Mouse (Mus musculus): ENCODE data around the gene Taf15. TPM values are rescaled to one million over a fixed set of nuclear protein-coding genes. Genes with fewer than 3 reads are reported as not detected.

Taf15 gene
- total RNA-seq, 2 experiments from 2014 or later = 69.1 to 70.7 TPM

GRCm38 (mm10) chr11:83457257-83457656 lies 15.6 kb upstream of the Taf15 start:
- DNase-seq (ENCODE audit: low spot score in 2 of 2) = no peak

- DNase-seq (ENCODE audit: low spot score in 2 of 2) = no peak
Observed at GRCm38 (mm10) chr11:83457912-83458601, 14.8 kb upstream of the Taf15 start.

- no peak for DNase-seq (ENCODE audit: low spot score in 2 of 2)
Observed at GRCm38 (mm10) chr11:83461462-83462027, 11.3 kb upstream of the Taf15 start.

- no peak for DNase-seq (ENCODE audit: low spot score in 2 of 2)
Observed at GRCm38 (mm10) chr11:83462711-83463244, 10.1 kb upstream of the Taf15 start, which contains the start of gene Mmp28. Gene Mmp28, minus strand, starts transcription at chr11:83463071.

GRCm38 (mm10) chr11:83465976-83466375 lies 6.9 kb upstream of the Taf15 start:
- no peak for DNase-seq (ENCODE audit: low spot score in 2 of 2)

GRCm38 (mm10) chr11:83467120-83467652 lies 5.7 kb upstream of the Taf15 start:
- peak in 1 of 2 experiments; percentile 19 for DNase-seq (ENCODE audit: low spot score in 2 of 2)

GRCm38 (mm10) chr11:83468765-83469164 lies 4.1 kb upstream of the Taf15 start:
- peak in 1 of 2 experiments; percentile 27 for DNase-seq (ENCODE audit: low spot score in 2 of 2)

- DNase-seq (ENCODE audit: low spot score in 2 of 2) = no peak
Observed at GRCm38 (mm10) chr11:83471766-83472165, 1.1 kb upstream of the Taf15 start.

- DNase-seq (ENCODE audit: low spot score in 2 of 2) = no peak
Observed at GRCm38 (mm10) chr11:83473235-83474016, 540 bp downstream of the Taf15 start.

- no peak for DNase-seq (ENCODE audit: low spot score in 2 of 2)
Observed at GRCm38 (mm10) chr11:83491488-83491887, 18.6 kb downstream of the Taf15 start.

GRCm38 (mm10) chr11:83495571-83495970 lies 22.7 kb downstream of the Taf15 start:
- no peak for DNase-seq (ENCODE audit: low spot score in 2 of 2)

GRCm38 (mm10) chr11:83504308-83504707 lies 31.4 kb downstream of the Taf15 start:
- DNase-seq (ENCODE audit: low spot score in 2 of 2) = no peak

- no peak for DNase-seq (ENCODE audit: low spot score in 2 of 2)
Observed at GRCm38 (mm10) chr11:83509521-83509920, 36.6 kb downstream of the Taf15 start.

GRCm38 (mm10) chr11:83517153-83517552 lies 44.3 kb downstream of the Taf15 start:
- no peak for DNase-seq (ENCODE audit: low spot score in 2 of 2)

- DNase-seq (ENCODE audit: low spot score in 2 of 2) = no peak
Observed at GRCm38 (mm10) chr11:83518371-83518770, 45.5 kb downstream of the Taf15 start.

GRCm38 (mm10) chr11:83522075-83522474 lies 49.2 kb downstream of the Taf15 start, which contains the start of gene Heatr9:
Gene Heatr9, minus strand, starts transcription at chr11:83522175.
- DNase-seq (ENCODE audit: low spot score in 2 of 2) = no peak

GRCm38 (mm10) chr11:83529024-83529423 lies 56.1 kb downstream of the Taf15 start:
- no peak for DNase-seq (ENCODE audit: low spot score in 2 of 2)

- DNase-seq (ENCODE audit: low spot score in 2 of 2) = no peak
Observed at GRCm38 (mm10) chr11:83530360-83530759, 57.5 kb downstream of the Taf15 start, which contains the start of gene Ccl5. Gene Ccl5, minus strand, starts transcription at chr11:83530518.

GRCm38 (mm10) chr11:83533192-83533591 lies 60.3 kb downstream of the Taf15 start:
- DNase-seq (ENCODE audit: low spot score in 2 of 2) = no peak

GRCm38 (mm10) chr11:83534143-83534542 lies 61.3 kb downstream of the Taf15 start:
- no peak for DNase-seq (ENCODE audit: low spot score in 2 of 2)

All from layer of hippocampus, adult 18-20 months (tissue).